Mouse (Mus musculus): ENCODE data around the gene Gm11236.
"Not testable (repeated sequence)": the region's sequence is repeated elsewhere in the genome, so short reads cannot be mapped to it uniquely, and the experiment has no call there.

The Gm11236 gene

GRCm38 (mm10) chr4:73637821-73638220, at the start of gene Gm11236:
Gm11236 (plus strand) TSS chr4:73638121.
- DNase-seq (ENCODE audit: low spot score) = not testable (repeated sequence)

GRCm38 (mm10) chr4:73599248-73599647, 38.7 kb upstream of the Gm11236 start:
- peak; percentile 89 for DNase-seq (ENCODE audit: low spot score)

GRCm38 (mm10) chr4:73607581-73607980, 30.3 kb upstream of the Gm11236 start, which contains the start of gene Gm11238:
Gm11238 (plus strand) TSS chr4:73607881.
- DNase-seq (ENCODE audit: low spot score) = not testable (repeated sequence)

- not testable (repeated sequence) for DNase-seq (ENCODE audit: low spot score)
Observed at GRCm38 (mm10) chr4:73622684-73623083, 15.2 kb upstream of the Gm11236 start, which contains the start of gene Gm11237. Gm11237 (plus strand) TSS chr4:73622984.

- DNase-seq (ENCODE audit: low spot score) = not testable (repeated sequence)
Observed at GRCm38 (mm10) chr4:73661864-73662263, 23.9 kb downstream of the Gm11236 start.

- DNase-seq (ENCODE audit: low spot score) = not testable (repeated sequence)
Observed at GRCm38 (mm10) chr4:73668054-73668453, 30.1 kb downstream of the Gm11236 start, which contains the start of gene Gm11239. Gm11239 (plus strand) TSS chr4:73668354.

- not testable (repeated sequence) for DNase-seq (ENCODE audit: low spot score)
Observed at GRCm38 (mm10) chr4:73683216-73683615, 45.3 kb downstream of the Gm11236 start, which contains the start of gene Gm428. Gm428 (plus strand) TSS chr4:73683516.

All from embryo, embryonic 10 days (tissue).